Mouse (Mus musculus) intestine, embryonic 16.5 days (tissue): ENCODE data around the gene Rfxank. TPM values are rescaled to one million over a fixed set of nuclear protein-coding genes. Genes with fewer than 3 reads are reported as not detected.

Experiments
- ATAC-seq: fragments of 200-750 bp; cut with Nextera tagmentation; 2 replicates; pipeline ENCODE4 v1.8.0; 2017; ENCODE audit warnings: moderate TSS enrichment, moderate library complexity
- H3K27ac ChIP-seq: fragments of 300-500 bp; sonication (generic); 2 replicates; pipeline ENCODE4 v1.5.1; 2014; ENCODE audit warnings: mild to moderate bottlenecking, low read length
- H3K27me3 ChIP-seq: fragments of 300-500 bp; sonication (generic); replicated peaks from 2 replicates; pipeline ENCODE4 v1.6.1; 2014; ENCODE audit warnings: low read length, control low read depth, mixed read lengths; ENCODE audit not compliant: control insufficient read depth, insufficient read depth
- H3K36me3 ChIP-seq: fragments of 300-500 bp; sonication (generic); 2 replicates; pipeline ENCODE4 v1.6.1; 2014; ENCODE audit warnings: low read length, control low read depth; ENCODE audit not compliant: control insufficient read depth, insufficient read depth
- H3K4me1 ChIP-seq: fragments of 300-500 bp; sonication (generic); 2 replicates; pipeline ENCODE4 v1.6.1; 2014; ENCODE audit warnings: low read length, control low read depth, mixed read lengths; ENCODE audit not compliant: control insufficient read depth, insufficient read depth
- H3K4me2 ChIP-seq: fragments of 300-500 bp; sonication (generic); 2 replicates; pipeline ENCODE4 v1.6.1; 2014; ENCODE audit warnings: low read depth, low read length, control low read depth
- H3K4me3 ChIP-seq: fragments of 300-500 bp; sonication (generic); 2 replicates; pipeline ENCODE4 v1.5.1; 2014; ENCODE audit warnings: mild to moderate bottlenecking, low read length
- H3K9ac ChIP-seq: fragments of 300-500 bp; sonication (generic); 2 replicates; pipeline ENCODE4 v1.6.1; 2014; ENCODE audit warnings: low read depth, low read length
- H3K9me3 ChIP-seq: fragments of 300-500 bp; sonication (generic); 2 replicates; pipeline ENCODE4 v1.6.1; 2016; ENCODE audit warnings: low read length, control low read depth; ENCODE audit not compliant: control insufficient read depth
- WGBS: fragments of 180-500 bp; shearing (Covaris S2); extraction: QIAGEN DNeasy Blood & Tissue Kit; methylation state at CpG from one replicate; pipeline ENCODE4 v1.1.7; 2014; 5-methylcytosine and 5-hydroxymethylcytosine counted together
- polyA plus RNA-seq: library from polyadenylated mRNA; unstranded; fragments of >200 nt; fragmentation: Nextera tagmentation; extraction: Ambion mirVana; gene quantifications from 2 replicates; pipeline ENCODE4 v1.2.1, GENCODE M21; 2015

Gene Rfxank
- polyA plus RNA-seq, 1 experiment from 2014 or later: 15.3 TPM

GRCm38 (mm10) chr8:70131166-70131883, 7.6 kb downstream of the Rfxank start, which contains the start of gene Nr2c2ap:
Gene Nr2c2ap (plus strand): TSS chr8:70131333.
- Histone ChIP-seq H3K9ac (peak within 1 kb of the TSS; percentile 75), H3K4me3 (peak within 1 kb of the TSS; percentile 68), H3K36me3 (peaks cover 7% of the 10 kb centered on the region), H3K9me3 (no peaks in the 10 kb centered on the region), H3K27ac (peak within 1 kb of the TSS; percentile 14; the same call in 1 of the 2 replicates), H3K4me2 (peak within 1 kb of the TSS; percentile 58), H3K4me1 (peaks cover 21% of the 10 kb centered on the region), H3K27me3 (no peaks in the 10 kb centered on the region)
- ATAC-seq: peak; percentile 94
- under 1% methylated on average over 37 of the region's 37 CpGs for WGBS

- WGBS: 77% methylated on average over 3 of the region's 3 CpGs
Measured at GRCm38 (mm10) chr8:70130066-70130465, 8.9 kb downstream of the Rfxank start.

GRCm38 (mm10) chr8:70129309-70129952, 9.5 kb downstream of the Rfxank start:
- Histone ChIP-seq H3K27me3 (no peaks in the 10 kb centered on the region), H3K9ac (no peak overlapping the region), H3K4me3 (no peak overlapping the region), H3K27ac (0 out of 2 replicates have a peak overlapping the region, but pooled peaks have one; percentile 15), H3K36me3 (peaks cover 3% of the 10 kb centered on the region), H3K9me3 (no peaks in the 10 kb centered on the region), H3K4me1 (peaks cover 21% of the 10 kb centered on the region), H3K4me2 (no peak overlapping the region)
- 58% methylated on average over 9 of the region's 9 CpGs for WGBS
- no peak; the same call in 1 of the 2 replicates for ATAC-seq

More at GRCm38 (mm10) chr8:70130066-70130465, 8.9 kb downstream of the Rfxank start:
- no peak overlapping the region for H3K4me2 ChIP-seq
- H3K4me1 ChIP-seq: peaks cover 21% of the 10 kb centered on the region
- H3K4me3 ChIP-seq: no peak overlapping the region
- no peak for ATAC-seq
- H3K27ac ChIP-seq: no peak overlapping the region
- H3K9me3 ChIP-seq: no peaks in the 10 kb centered on the region
- H3K27me3 ChIP-seq: no peaks in the 10 kb centered on the region
- H3K9ac ChIP-seq: no peak overlapping the region
- peaks cover 6% of the 10 kb centered on the region for H3K36me3 ChIP-seq

- no peak overlapping the region for H3K27ac ChIP-seq
- H3K4me1 ChIP-seq: peaks cover 21% of the 10 kb centered on the region
- no peak for ATAC-seq
- H3K9me3 ChIP-seq: no peaks in the 10 kb centered on the region
- no peak overlapping the region for H3K4me2 ChIP-seq
- no peaks in the 10 kb centered on the region for H3K36me3 ChIP-seq
- H3K27me3 ChIP-seq: no peaks in the 10 kb centered on the region
- no peak overlapping the region for H3K9ac ChIP-seq
- H3K4me3 ChIP-seq: no peak overlapping the region
- 77% methylated on average over 3 of the region's 3 CpGs for WGBS
Measured at GRCm38 (mm10) chr8:70128435-70128834, 10.5 kb downstream of the Rfxank start.

- H3K4me1 ChIP-seq: peaks cover 6% of the 10 kb centered on the region
- no peak for ATAC-seq
- H3K27me3 ChIP-seq: peaks cover 13% of the 10 kb centered on the region
- no peaks in the 10 kb centered on the region for H3K9me3 ChIP-seq
- no peak overlapping the region for H3K4me2 ChIP-seq
- no peak overlapping the region for H3K27ac ChIP-seq
- no peak overlapping the region for H3K9ac ChIP-seq
- 67% methylated on average over 8 of the region's 8 CpGs for WGBS
- no peak overlapping the region for H3K4me3 ChIP-seq
- no peaks in the 10 kb centered on the region for H3K36me3 ChIP-seq
Measured at GRCm38 (mm10) chr8:70124992-70125391, 14.0 kb downstream of the Rfxank start.

GRCm38 (mm10) chr8:70122863-70123262, 16.1 kb downstream of the Rfxank start:
- Histone ChIP-seq H3K4me3 (no peak overlapping the region), H3K4me1 (no peaks in the 10 kb centered on the region), H3K27ac (no peak overlapping the region), H3K9ac (no peak overlapping the region), H3K27me3 (peaks cover 30% of the 10 kb centered on the region), H3K36me3 (no peaks in the 10 kb centered on the region), H3K9me3 (no peaks in the 10 kb centered on the region), H3K4me2 (no peak overlapping the region)
- peak; percentile 43; the same call in 1 of the 2 replicates for ATAC-seq
- 57% methylated on average over 2 of the region's 2 CpGs for WGBS

- H3K27me3 ChIP-seq: peaks cover 37% of the 10 kb centered on the region
- WGBS: 2% methylated on average over 19 of the region's 19 CpGs
- H3K9me3 ChIP-seq: no peaks in the 10 kb centered on the region
- H3K27ac ChIP-seq: no peak within 1 kb of the TSS
- H3K4me3 ChIP-seq: no peak within 1 kb of the TSS
- no peaks in the 10 kb centered on the region for H3K4me1 ChIP-seq
- H3K9ac ChIP-seq: no peak within 1 kb of the TSS
- peak; percentile 61; the same call in 1 of the 2 replicates for ATAC-seq
- H3K36me3 ChIP-seq: no peaks in the 10 kb centered on the region
- H3K4me2 ChIP-seq: peak within 1 kb of the TSS; percentile 14; the same call in 1 of the 2 replicates
Measured at GRCm38 (mm10) chr8:70120667-70121066, 18.3 kb downstream of the Rfxank start, which contains the start of gene Ncan. Gene Ncan (minus strand): TSS chr8:70120873.

GRCm38 (mm10) chr8:70118726-70119700, 19.9 kb downstream of the Rfxank start:
- Histone ChIP-seq H3K4me3 (no peak overlapping the region), H3K9ac (no peak overlapping the region), H3K27ac (no peak overlapping the region), H3K4me2 (no peak overlapping the region), H3K4me1 (no peaks in the 10 kb centered on the region), H3K36me3 (no peaks in the 10 kb centered on the region), H3K27me3 (peaks cover 46% of the 10 kb centered on the region), H3K9me3 (no peaks in the 10 kb centered on the region)
- 12% methylated on average over 17 of the region's 17 CpGs for WGBS
- no peak for ATAC-seq
